Mouse (Mus musculus) large intestine, adult 2 months (tissue): ENCODE results near the gene Tmod4. TPM values are rescaled to one million over a fixed set of nuclear protein-coding genes. Genes with fewer than 3 reads are reported as not detected.

Experiments used
- DNase-seq: peaks from one replicate; pipeline ENCODE4 v3.0.0-alpha.2; 2012; ENCODE audit warnings: low read depth, low spot score
- WGBS: fragments of 180-500 bp; shearing (Covaris S2); methylation state at CpG from one replicate; pipeline ENCODE4 v1.1.7; 2018; 5-methylcytosine and 5-hydroxymethylcytosine counted together
- polyA plus RNA-seq: library from polyadenylated mRNA; depleted of rRNA; stranded (reverse); fragments of >200 nt; gene quantifications from 2 replicates; pipeline ENCODE4 v1.2.3, GENCODE M21; 2012; rRNA removed

The Tmod4 gene
- polyA plus RNA-seq, 1 experiment: 0.73 TPM

DNA sequence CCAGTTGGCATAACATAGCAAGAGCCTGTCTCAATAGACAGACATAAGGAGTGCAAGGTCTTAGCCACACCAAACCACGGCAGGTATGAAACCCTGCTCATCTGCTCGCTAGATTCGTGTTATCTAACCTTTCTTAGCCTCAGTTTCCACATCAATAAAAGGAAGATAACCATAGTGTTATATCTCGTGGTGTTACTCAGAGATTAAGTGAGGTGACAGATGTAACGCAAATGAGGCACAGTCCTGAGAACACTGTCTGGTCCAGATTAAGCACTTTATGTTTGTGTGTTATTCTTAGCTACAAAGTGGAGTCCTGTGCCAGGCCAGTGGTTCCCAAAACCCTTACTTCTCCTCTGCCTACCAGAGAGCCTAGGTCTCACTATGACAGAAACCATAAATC is 40.6 kb downstream of the Tmod4 start:
- 72% methylated on average over 5 of the region's 5 CpGs for WGBS
- DNase-seq: no peak

DNA sequence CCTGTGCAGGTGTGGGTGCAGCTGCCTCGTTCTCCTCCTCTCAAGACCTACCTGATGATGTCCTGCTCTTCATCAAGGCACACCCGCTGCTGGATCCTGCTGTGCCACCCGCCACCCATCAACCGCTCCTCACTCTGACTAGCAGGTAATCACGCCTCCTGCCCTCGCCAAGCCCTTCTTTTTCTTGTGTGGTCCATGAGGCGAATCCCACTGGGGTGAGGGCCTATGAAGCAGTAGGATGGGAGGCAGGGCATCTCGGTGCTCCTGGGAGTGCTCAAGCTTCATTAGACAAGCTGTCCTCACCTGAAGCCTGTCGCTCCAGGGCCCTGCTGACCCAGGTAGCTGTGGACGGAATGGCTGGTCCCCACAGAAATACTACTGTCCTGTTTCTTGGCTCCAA is 45.7 kb downstream of the Tmod4 start:
- WGBS: 89% methylated on average over 10 of the region's 10 CpGs
- DNase-seq: no peak

- no peak for DNase-seq
- WGBS: 46% methylated on average over 6 of the region's 6 CpGs
Measured at GRCm38 (mm10) chr3:95171105-95171504, 46.8 kb downstream of the Tmod4 start.

DNA sequence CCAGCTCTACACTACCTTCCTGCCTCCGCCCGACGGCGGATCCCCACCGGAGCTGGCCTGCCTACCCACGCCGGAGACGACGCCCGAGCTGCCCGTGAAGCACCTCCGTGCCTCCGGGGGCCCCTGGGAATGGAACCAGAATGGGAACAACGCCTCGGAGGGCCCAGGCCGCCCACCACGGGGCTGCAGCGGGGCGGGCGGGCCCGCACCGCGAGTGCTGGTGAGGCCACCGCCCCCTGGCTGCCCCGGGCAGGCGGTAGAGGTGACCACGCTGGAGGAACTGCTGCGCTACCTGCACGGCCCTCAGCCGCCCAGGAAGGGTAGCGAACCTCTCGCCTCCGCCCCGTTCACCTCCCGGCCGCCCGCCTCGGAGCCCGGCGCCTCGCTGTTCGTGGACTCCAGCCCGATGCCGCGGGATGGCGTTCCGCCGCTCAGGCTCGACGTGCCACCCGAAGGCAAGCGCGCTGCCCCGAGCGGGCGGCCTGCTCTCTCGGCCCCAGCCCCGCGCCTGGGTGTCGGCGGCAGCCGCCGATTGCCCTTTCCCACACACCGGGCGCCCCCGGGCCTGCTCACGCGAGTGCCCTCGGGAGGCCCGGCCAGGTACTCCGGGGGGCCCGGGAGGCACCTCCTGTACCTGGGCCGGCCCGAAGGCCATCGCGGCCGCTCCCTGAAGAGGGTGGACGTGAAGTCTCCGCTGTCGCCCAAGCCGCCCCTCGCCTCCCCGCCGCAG is 48.4 kb downstream of the Tmod4 start:
- 37% methylated on average over 79 of the region's 84 CpGs for WGBS
- DNase-seq: no peak

GRCm38 (mm10) chr3:95173256-95173949 is 49.1 kb downstream of the Tmod4 start:
- no peak for DNase-seq
- 18% methylated on average over 58 of the region's 58 CpGs for WGBS

DNA sequence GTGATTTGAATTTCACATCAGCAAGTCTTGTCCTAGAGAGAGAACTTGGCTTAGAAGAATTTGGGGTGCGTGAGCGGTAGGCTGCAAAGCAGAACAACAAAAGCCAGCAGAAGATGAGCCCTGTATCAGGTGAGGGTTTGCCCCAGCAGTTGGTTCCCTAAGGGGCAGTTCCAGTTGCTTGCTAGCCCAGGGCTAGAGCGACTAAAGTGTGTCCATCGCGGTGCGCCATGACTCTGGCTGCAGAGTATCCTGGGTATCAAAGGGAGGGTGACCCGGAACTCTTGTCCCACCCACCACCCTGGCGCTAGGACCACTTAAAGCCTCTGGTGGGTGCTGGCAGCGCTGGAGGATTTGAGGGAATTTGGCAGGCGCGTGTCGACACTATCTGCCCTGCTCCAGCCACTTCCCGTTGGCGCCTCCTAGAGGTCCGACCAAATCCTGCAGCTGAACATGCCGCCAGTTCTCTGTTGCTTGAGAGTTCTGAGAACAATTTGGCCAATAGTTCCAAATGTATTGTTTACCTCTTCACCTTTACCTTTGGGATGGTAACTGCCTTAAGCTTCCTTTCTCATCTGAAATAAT is 49.8 kb downstream of the Tmod4 start:
- peak; percentile 46 for DNase-seq
- 18% methylated on average over 16 of the region's 16 CpGs for WGBS

DNA sequence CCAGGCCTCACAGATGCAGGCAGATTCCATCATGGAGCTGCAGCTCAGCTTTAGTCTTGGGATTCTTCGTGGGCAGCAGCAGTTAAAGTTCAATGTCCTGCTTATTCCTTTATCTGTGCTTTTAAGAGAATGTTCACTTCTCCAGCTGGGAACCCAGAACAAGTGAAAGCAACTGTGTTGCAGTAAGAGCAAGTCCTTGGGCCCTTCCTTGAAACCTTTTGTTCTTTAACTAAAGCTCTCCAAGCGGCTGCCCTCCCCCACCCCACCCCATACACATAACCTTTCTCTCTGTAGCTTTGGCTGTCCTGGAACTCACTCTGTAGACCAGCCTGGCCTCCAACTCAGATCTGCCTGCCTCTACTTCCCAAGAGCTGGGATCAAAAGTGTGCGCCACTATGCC is 52.2 kb downstream of the Tmod4 start:
- WGBS: 78% methylated on average over 3 of the region's 3 CpGs

DNA sequence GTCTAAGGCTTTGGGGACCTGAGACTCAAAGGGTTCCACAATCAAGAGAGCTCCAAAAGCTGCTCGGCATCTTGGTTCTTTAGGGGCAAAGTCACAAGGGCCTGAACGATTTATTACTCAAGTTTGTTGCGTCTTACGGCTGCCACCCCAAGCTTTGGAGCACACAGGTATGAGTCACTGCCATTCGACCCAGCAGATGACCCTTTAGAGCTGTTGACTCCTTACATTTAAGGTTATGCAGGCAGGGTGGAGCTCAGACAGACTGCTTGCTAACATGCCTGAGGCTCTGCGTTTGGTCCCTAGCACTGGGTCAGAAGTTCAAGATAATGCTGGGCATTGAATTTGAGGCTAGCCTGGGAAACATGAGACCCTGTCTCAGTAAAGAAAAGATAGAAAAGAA is 53.3 kb downstream of the Tmod4 start:
- DNase-seq: peak; percentile 42
- WGBS: 20% methylated on average over 6 of the region's 6 CpGs

More for the DNA sequence above, 52.2 kb downstream of the Tmod4 start:
- no peak for DNase-seq

Other genes starting within 250 kb of the Tmod4 start
- 281 and 331 TPM in 2 replicates for gene Psmb4, start 237.5 kb upstream of the Tmod4 start, polyA plus RNA-seq
- 74.0 and 82.8 TPM in 2 replicates for gene Selenbp1, start 191.4 kb upstream of the Tmod4 start, polyA plus RNA-seq
- 6.2 and 12.2 TPM in 2 replicates for gene Rfx5, start 170.4 kb upstream of the Tmod4 start, polyA plus RNA-seq
- gene Pi4kb, start 149.7 kb upstream of the Tmod4 start, polyA plus RNA-seq: 21.7 and 33.0 TPM in 2 replicates
- gene Zfp687, start 109.0 kb upstream of the Tmod4 start, polyA plus RNA-seq: 13.3 and 19.3 TPM in 2 replicates
- 138 and 153 TPM in 2 replicates for gene Psmd4, start 81.9 kb upstream of the Tmod4 start, polyA plus RNA-seq
- gene Pip5k1a, start 17.5 kb upstream of the Tmod4 start, polyA plus RNA-seq: 12.1 and 15.6 TPM in 2 replicates
- 38.7 and 48.3 TPM in 2 replicates for gene Vps72, start 13.5 kb upstream of the Tmod4 start, polyA plus RNA-seq
- 45.6 and 51.2 TPM in 2 replicates for gene Scnm1, start 9.5 kb downstream of the Tmod4 start, polyA plus RNA-seq
- gene Lysmd1, start 9.6 kb downstream of the Tmod4 start, polyA plus RNA-seq: 7.6 and 7.7 TPM in 2 replicates
- gene Tnfaip8l2, start 17.9 kb downstream of the Tmod4 start, polyA plus RNA-seq: 30.8 and 46.2 TPM in 2 replicates
- 1.4 and 2.6 TPM in 2 replicates for gene Sema6c, start 36.0 kb downstream of the Tmod4 start, polyA plus RNA-seq
- gene Gabpb2, start 93.4 kb downstream of the Tmod4 start, polyA plus RNA-seq: 9.2 and 16.1 TPM in 2 replicates
- gene Cdc42se1, start 104.3 kb downstream of the Tmod4 start, polyA plus RNA-seq: 67.2 and 80.0 TPM in 2 replicates
- 18.9 and 21.6 TPM in 2 replicates for gene Mllt11, start 107.7 kb downstream of the Tmod4 start, polyA plus RNA-seq
- gene Gm128, start 117.1 kb downstream of the Tmod4 start, polyA plus RNA-seq: 0.05 TPM in 2 replicates
- 0.24 and 0.36 TPM in 2 replicates for gene Bnipl, start 126.7 kb downstream of the Tmod4 start, polyA plus RNA-seq
- gene Mindy1, start 156.9 kb downstream of the Tmod4 start, polyA plus RNA-seq: 71.9 and 82.6 TPM in 2 replicates
- 15.7 and 18.8 TPM in 2 replicates for gene Prune1, start 157.6 kb downstream of the Tmod4 start, polyA plus RNA-seq
- 0.84 and 1.1 TPM in 2 replicates for gene Anxa9, start 182.7 kb downstream of the Tmod4 start, polyA plus RNA-seq
- gene Cers2, start 190.3 kb downstream of the Tmod4 start, polyA plus RNA-seq: 76.3 and 101 TPM in 2 replicates
- 9.8 and 13.4 TPM in 2 replicates for gene Setdb1, start 232.7 kb downstream of the Tmod4 start, polyA plus RNA-seq